Mouse (Mus musculus): ENCODE measurements around the gene Cyp2u1. TPM values are rescaled to one million over a fixed set of nuclear protein-coding genes. Genes with fewer than 3 reads are reported as not detected.

Cyp2u1 gene
- polyA plus RNA-seq, 1 experiment from 2014 or later = 9.6 TPM

DNA sequence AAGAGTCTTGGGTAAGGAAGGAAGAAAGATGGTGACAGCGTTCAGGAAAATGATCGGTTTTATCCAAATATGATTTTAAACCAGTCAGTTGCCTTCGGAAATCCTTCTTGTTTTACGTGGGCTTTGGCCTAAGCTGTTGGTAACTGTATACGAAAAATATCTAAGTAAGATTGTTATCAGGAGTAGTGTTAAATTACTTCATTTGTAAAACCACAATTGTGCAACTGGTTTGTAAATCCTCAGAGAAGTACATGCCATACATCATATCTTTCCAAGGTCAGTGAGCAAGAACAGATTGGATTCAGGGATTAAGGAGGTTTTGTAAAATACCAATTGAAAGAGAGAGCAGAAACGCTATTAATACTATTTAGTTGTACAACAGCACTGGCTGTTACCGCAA is 3.2 kb upstream of the Cyp2u1 start:
- no peak overlapping the region for H3K4me3 ChIP-seq
- no peak overlapping the region for H3K4me2 ChIP-seq
- H3K27me3 ChIP-seq (replicated peaks) = 0 out of 2 replicates have a peak, but pooled peaks cover 10% of the 10 kb centered on the region
- peaks cover 9% of the 10 kb centered on the region for H3K4me1 ChIP-seq
- no peak for ATAC-seq (ENCODE audit: extremely low read depth, insufficient number of reproducible peaks, low FRiP score, low TSS enrichment)
- H3K9me3 ChIP-seq = peaks cover 26% of the 10 kb centered on the region
- 83% methylated on average over 7 of the region's 7 CpGs for WGBS
- H3K27ac ChIP-seq (replicated peaks) = no peak overlapping the region
- no peak overlapping the region for H3K9ac ChIP-seq
- H3K36me3 ChIP-seq = no peaks in the 10 kb centered on the region

DNA sequence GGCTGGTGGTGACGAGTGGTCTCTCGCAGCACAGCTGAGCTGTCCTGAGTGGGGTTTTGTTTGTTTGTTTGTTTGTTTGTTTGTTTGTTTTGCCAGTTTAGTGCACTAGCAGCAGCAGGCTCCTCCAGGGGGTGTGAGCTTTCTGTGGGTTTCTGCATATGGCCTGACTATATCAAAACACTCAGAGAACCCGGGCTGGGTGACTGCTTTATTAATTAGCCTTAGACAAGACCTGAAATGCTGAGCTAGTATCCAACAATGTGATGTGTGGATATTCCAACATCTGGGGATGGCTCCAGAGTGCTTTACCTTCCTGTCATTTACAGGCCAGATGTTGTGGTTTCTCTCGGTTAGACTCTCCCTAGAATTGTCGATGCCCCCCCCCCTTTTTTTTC is 290 bp upstream of the Cyp2u1 start:
- Histone ChIP-seq H3K4me3 (peak overlapping the region; percentile 84), H3K36me3 (no peaks in the 10 kb centered on the region; the same call in 1 of the 2 replicates), H3K9me3 (peaks cover 7% of the 10 kb centered on the region), H3K27ac (replicated peaks) (no peak overlapping the region), H3K4me2 (peak overlapping the region; percentile 99), H3K9ac (peak overlapping the region; percentile 86), H3K4me1 (peaks cover 12% of the 10 kb centered on the region), H3K27me3 (replicated peaks) (0 out of 2 replicates have a peak, but pooled peaks cover 10% of the 10 kb centered on the region)
- ATAC-seq (ENCODE audit: extremely low read depth, insufficient number of reproducible peaks, low FRiP score, low TSS enrichment) = no peak
- 18% methylated on average over 5 of the region's 5 CpGs for WGBS

DNA sequence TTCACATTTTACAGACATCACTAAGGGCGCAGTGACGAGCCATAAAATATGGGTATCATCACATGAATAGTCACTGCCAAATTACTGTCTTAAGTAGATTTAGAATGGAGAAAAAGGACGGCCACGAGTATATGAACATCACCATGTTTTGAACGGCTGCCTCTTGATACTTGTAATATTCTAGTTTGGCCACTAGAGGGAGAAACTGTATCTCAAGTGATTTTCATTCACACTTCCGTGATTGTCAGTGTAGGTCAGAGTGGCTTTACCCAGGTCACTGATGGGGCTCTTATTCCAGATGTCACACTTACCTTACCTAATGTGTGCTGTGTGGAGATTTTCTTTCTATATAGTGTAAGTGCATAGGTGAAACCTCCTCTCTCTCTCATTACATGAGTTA is 3.1 kb downstream of the Cyp2u1 start:
- Histone ChIP-seq H3K27me3 (replicated peaks) (0 out of 2 replicates have a peak, but pooled peaks cover 10% of the 10 kb centered on the region), H3K9ac (no peak overlapping the region), H3K4me1 (peaks cover 37% of the 10 kb centered on the region), H3K36me3 (peaks cover 5% of the 10 kb centered on the region), H3K4me3 (no peak overlapping the region), H3K9me3 (no peaks in the 10 kb centered on the region), H3K4me2 (no peak overlapping the region), H3K27ac (replicated peaks) (no peak overlapping the region)
- 9% methylated on average over 6 of the region's 6 CpGs for WGBS
- ATAC-seq (ENCODE audit: extremely low read depth, insufficient number of reproducible peaks, low FRiP score, low TSS enrichment) = no peak

DNA sequence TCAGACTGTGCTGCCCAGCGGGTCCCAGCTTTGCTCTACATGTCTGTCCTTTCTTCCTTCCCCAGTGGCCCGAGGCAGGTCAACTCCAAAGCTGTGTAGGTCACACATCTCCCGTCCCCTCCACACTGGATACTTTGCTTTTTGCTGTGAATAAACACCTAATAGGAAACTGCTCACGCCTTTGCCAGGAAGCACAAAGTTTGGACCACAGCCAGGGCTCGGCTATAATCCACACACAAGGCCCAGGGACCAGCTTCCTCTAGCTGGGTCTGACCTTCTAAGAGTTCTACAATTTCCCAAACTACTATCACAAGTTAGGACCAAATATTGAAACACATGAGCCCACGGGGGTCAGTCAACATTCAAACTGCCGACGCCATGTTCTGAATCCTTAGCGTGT is 3.9 kb downstream of the Cyp2u1 start:
- H3K36me3 ChIP-seq = peaks cover 5% of the 10 kb centered on the region
- no peak overlapping the region for H3K27ac ChIP-seq (replicated peaks)
- H3K4me2 ChIP-seq = no peak overlapping the region
- peaks cover 38% of the 10 kb centered on the region for H3K4me1 ChIP-seq
- 70% methylated on average over 9 of the region's 9 CpGs for WGBS
- 0 out of 2 replicates have a peak, but pooled peaks cover 6% of the 10 kb centered on the region for H3K27me3 ChIP-seq (replicated peaks)
- no peak for ATAC-seq (ENCODE audit: extremely low read depth, insufficient number of reproducible peaks, low FRiP score, low TSS enrichment)
- no peaks in the 10 kb centered on the region for H3K9me3 ChIP-seq
- no peak overlapping the region for H3K9ac ChIP-seq
- H3K4me3 ChIP-seq = no peak overlapping the region

DNA sequence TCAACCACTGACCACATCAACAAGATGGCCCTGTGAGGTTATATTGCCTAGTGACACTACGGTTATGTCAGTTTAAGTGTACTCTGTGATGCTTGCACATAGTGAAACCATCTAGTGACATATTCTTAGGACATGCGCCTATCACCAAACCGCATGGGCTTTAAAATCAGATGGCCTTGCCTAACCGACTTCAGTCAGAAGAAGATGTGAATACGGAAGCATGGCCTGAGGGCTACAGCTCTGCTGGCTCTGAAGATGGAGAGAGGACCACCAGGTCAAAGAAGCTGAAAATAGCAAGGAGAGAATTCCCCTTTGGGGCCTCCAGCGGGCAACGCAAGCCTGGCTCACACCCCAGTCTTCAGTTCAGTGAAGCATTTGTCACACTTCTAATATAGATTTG is 6.1 kb downstream of the Cyp2u1 start:
- H3K4me3 ChIP-seq = no peak overlapping the region
- no peak overlapping the region for H3K4me2 ChIP-seq
- H3K9ac ChIP-seq = no peak overlapping the region
- H3K27me3 ChIP-seq (replicated peaks) = 0 out of 2 replicates have a peak, but pooled peaks cover 3% of the 10 kb centered on the region
- WGBS = 83% methylated on average over 7 of the region's 7 CpGs
- no peak for ATAC-seq (ENCODE audit: extremely low read depth, insufficient number of reproducible peaks, low FRiP score, low TSS enrichment)
- no peak overlapping the region for H3K27ac ChIP-seq (replicated peaks)
- H3K4me1 ChIP-seq = peaks cover 34% of the 10 kb centered on the region
- H3K36me3 ChIP-seq = peaks cover 5% of the 10 kb centered on the region
- H3K9me3 ChIP-seq = no peaks in the 10 kb centered on the region

DNA sequence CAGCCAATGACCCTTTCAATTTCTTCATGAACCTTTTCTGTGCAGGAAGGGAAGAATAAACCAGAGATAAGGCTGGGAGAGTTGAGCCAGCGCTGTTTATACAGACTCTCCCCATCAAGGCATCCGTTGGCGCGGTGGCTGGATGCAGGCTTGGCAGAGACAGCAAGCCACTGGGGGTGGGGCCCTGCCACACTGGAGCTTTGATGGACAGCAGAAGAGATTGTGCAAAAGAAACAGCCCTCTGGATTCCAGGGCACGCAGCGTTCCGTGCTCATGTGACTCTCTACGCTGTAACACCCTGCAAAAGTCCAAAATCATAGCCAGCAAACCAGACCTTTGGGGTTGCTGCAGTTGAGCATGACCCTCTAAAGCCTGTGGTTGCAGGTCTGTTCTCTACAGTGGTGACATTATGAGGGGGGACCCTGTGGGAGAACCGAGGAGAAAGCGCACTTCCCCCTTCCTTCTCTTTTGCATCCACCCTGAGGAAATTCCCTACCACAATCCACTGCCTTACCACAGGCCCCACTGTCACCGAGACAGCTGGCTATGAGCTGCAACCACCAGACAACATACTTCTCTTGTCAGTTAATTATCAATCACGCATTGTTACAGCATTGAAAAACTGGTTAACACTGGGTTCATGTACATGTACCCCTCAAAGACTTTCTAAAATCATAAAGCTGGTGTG is 7.4 kb downstream of the Cyp2u1 start:
- no peaks in the 10 kb centered on the region for H3K27me3 ChIP-seq (replicated peaks)
- H3K36me3 ChIP-seq = peaks cover 16% of the 10 kb centered on the region
- WGBS = 40% methylated on average over 12 of the region's 12 CpGs
- 0 out of 2 replicates have a peak overlapping the region, but pooled peaks have one; percentile 7 for H3K27ac ChIP-seq (replicated peaks)
- ATAC-seq (ENCODE audit: extremely low read depth, insufficient number of reproducible peaks, low FRiP score, low TSS enrichment) = no peak
- H3K4me3 ChIP-seq = no peak overlapping the region
- peak overlapping the region; percentile 37 for H3K4me2 ChIP-seq
- peak overlapping the region; percentile 2; the same call in 1 of the 2 replicates for H3K9ac ChIP-seq
- peaks cover 29% of the 10 kb centered on the region for H3K4me1 ChIP-seq
- H3K9me3 ChIP-seq = no peaks in the 10 kb centered on the region

DNA sequence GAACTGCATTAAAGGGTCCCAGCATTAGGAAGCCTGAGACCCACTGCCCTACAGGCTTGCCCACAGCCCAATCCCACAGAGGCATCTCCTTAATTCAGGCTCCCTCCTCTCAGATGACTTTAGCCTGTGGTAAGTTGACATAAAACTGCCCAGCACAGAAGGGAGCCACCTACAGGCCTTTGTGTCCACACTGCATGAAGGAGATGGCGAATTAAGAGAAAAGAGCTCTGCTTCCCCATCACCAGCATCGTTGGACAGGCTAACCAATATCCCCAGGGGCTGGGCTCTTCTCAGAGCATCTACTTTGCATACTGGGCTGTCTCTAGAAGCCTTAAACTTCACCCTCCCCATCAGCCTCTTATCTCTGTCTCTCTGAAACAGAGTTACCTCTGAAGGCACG is 8.5 kb downstream of the Cyp2u1 start:
- H3K4me2 ChIP-seq = no peak overlapping the region
- H3K27me3 ChIP-seq (replicated peaks) = no peaks in the 10 kb centered on the region
- H3K4me3 ChIP-seq = no peak overlapping the region
- H3K4me1 ChIP-seq = peaks cover 26% of the 10 kb centered on the region
- no peaks in the 10 kb centered on the region for H3K9me3 ChIP-seq
- no peak for ATAC-seq (ENCODE audit: extremely low read depth, insufficient number of reproducible peaks, low FRiP score, low TSS enrichment)
- no peak overlapping the region for H3K9ac ChIP-seq
- no peak overlapping the region for H3K27ac ChIP-seq (replicated peaks)
- peaks cover 17% of the 10 kb centered on the region for H3K36me3 ChIP-seq
- 38% methylated on average over 3 of the region's 3 CpGs for WGBS

DNA sequence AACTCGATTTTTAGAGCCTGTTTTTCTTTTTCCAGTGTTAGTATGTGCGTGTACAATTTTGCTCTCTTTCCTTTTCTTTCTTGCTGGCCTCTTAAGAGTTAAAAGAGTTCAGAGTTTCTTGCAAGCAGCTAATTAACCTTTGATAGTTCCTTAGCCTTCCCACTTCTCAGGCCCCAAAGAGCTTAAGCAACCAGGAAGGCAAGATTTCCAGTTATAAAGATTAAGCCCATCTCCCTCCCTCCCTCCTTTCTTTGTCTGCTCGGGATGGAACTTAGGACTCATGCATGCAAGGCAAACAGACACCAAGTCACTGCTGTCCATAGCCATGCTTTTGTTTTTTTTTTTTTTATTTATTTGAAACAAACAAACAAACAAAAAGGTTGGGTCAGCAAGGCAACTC is 10.1 kb downstream of the Cyp2u1 start:
- Histone ChIP-seq H3K4me1 (peaks cover 26% of the 10 kb centered on the region), H3K4me3 (no peak overlapping the region), H3K36me3 (peaks cover 17% of the 10 kb centered on the region), H3K27ac (replicated peaks) (no peak overlapping the region), H3K9me3 (no peaks in the 10 kb centered on the region), H3K27me3 (replicated peaks) (no peaks in the 10 kb centered on the region), H3K9ac (no peak overlapping the region), H3K4me2 (no peak overlapping the region)
- ATAC-seq (ENCODE audit: extremely low read depth, insufficient number of reproducible peaks, low FRiP score, low TSS enrichment) = no peak
- 68% methylated on average over 3 of the region's 3 CpGs for WGBS

DNA sequence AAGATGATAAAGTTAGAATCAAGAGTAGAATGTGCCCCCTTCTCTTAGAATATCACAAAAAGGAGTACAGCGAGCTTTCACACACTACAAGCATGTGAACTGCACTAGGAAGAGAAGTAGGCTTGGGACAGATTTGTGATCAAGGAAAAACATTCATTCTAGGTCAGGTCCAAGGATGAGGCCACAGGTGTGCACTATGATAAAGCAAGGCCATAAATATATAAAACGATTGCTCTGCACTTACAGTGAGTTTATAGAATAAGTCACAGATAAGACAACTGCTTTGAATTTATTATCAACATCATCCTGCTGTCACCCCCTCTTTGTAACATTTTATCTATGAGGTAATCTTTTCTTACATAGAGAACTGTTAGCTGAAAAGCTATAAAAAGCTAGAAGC is 10.7 kb downstream of the Cyp2u1 start:
- ATAC-seq (ENCODE audit: extremely low read depth, insufficient number of reproducible peaks, low FRiP score, low TSS enrichment) = no peak
- H3K9me3 ChIP-seq = no peaks in the 10 kb centered on the region
- no peaks in the 10 kb centered on the region for H3K27me3 ChIP-seq (replicated peaks)
- peaks cover 12% of the 10 kb centered on the region for H3K36me3 ChIP-seq
- H3K4me2 ChIP-seq = no peak overlapping the region
- no peak overlapping the region for H3K9ac ChIP-seq
- WGBS = 86% methylated on average over 2 of the region's 2 CpGs
- H3K4me3 ChIP-seq = no peak overlapping the region
- peaks cover 24% of the 10 kb centered on the region for H3K4me1 ChIP-seq
- no peak overlapping the region for H3K27ac ChIP-seq (replicated peaks)

DNA sequence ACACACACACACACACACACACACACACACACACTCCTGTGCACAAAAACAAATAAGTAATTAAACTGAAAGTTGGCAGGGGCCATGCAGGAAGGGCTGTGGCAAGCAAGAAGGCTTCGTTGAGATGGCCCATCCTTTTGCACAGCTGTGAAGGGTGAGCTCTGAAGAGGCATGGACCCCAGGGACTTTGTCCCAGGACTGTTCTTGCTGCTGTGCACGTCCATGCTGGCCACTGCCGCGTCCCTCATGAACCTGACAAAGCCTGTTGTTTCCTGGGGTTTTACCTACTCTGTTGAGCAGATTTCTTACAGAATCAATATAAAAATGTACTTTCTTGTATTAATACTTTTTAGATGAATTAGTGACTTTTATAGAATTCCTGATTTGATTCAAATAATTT is 11.1 kb downstream of the Cyp2u1 start:
- H3K36me3 ChIP-seq = peaks cover 12% of the 10 kb centered on the region
- H3K27ac ChIP-seq (replicated peaks) = no peak overlapping the region
- WGBS = 76% methylated on average over 4 of the region's 4 CpGs
- H3K9ac ChIP-seq = no peak overlapping the region
- H3K9me3 ChIP-seq = no peaks in the 10 kb centered on the region
- H3K4me3 ChIP-seq = no peak overlapping the region
- peaks cover 19% of the 10 kb centered on the region for H3K4me1 ChIP-seq
- ATAC-seq (ENCODE audit: extremely low read depth, insufficient number of reproducible peaks, low FRiP score, low TSS enrichment) = no peak
- H3K4me2 ChIP-seq = no peak overlapping the region
- H3K27me3 ChIP-seq (replicated peaks) = no peaks in the 10 kb centered on the region

DNA sequence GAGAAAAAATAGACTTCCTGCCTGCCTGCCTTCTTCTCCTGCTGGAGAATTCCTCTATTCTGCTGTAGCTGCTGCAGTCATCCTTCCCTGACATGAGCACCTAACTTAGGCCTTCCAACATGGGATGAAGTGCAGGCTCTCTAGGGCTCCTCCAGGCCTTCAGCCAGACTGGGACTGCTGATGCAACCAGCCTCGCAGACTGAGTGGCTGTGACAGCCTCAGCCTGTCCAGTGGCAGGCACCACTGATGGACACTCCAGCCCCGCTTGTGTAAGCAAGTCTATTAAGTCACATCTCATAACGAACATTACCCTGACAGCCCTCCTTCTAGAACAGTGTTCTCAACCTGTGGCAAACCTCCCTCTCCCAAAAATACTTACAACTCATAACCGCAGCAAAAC is 28.9 kb downstream of the Cyp2u1 start:
- no peaks in the 10 kb centered on the region for H3K36me3 ChIP-seq
- no peak overlapping the region for H3K4me2 ChIP-seq
- H3K9ac ChIP-seq = no peak overlapping the region
- no peak overlapping the region for H3K27ac ChIP-seq (replicated peaks)
- no peak for ATAC-seq (ENCODE audit: extremely low read depth, insufficient number of reproducible peaks, low FRiP score, low TSS enrichment)
- 79% methylated on average over 4 of the region's 4 CpGs for WGBS
- no peaks in the 10 kb centered on the region for H3K27me3 ChIP-seq (replicated peaks)
- H3K4me1 ChIP-seq = peaks cover 28% of the 10 kb centered on the region
- no peak overlapping the region for H3K4me3 ChIP-seq
- peaks cover 6% of the 10 kb centered on the region; the same call in 1 of the 2 replicates for H3K9me3 ChIP-seq

Data from heart, embryonic 13.5 days (tissue).